Mouse (Mus musculus): ENCODE data around the gene Abcc10.

Gene Abcc10

GRCm38 (mm10) chr17:46327906-46328534, at the start of gene Abcc10:
Gene Abcc10 (minus strand): TSS chr17:46328352.
- DNase-seq (ENCODE audit: low spot score) = peak; percentile 92

GRCm38 (mm10) chr17:46371783-46372182, 43.6 kb upstream of the Abcc10 start:
- no peak for DNase-seq (ENCODE audit: low spot score)

GRCm38 (mm10) chr17:46351026-46351700, 23.0 kb upstream of the Abcc10 start:
- no peak for DNase-seq (ENCODE audit: low spot score)

- no peak for DNase-seq (ENCODE audit: low spot score)
These were observed 13.1 kb upstream of the Abcc10 start for GRCm38 (mm10) chr17:46341208-46341607.

- no peak for DNase-seq (ENCODE audit: low spot score)
These were observed 8.3 kb upstream of the Abcc10 start for GRCm38 (mm10) chr17:46336475-46336874.

GRCm38 (mm10) chr17:46328723-46329122, 571 bp upstream of the Abcc10 start:
- no peak for DNase-seq (ENCODE audit: low spot score)

GRCm38 (mm10) chr17:46327413-46327905, 693 bp downstream of the Abcc10 start:
- DNase-seq (ENCODE audit: low spot score) = no peak

- no peak for DNase-seq (ENCODE audit: low spot score)
These were observed 5.9 kb downstream of the Abcc10 start for GRCm38 (mm10) chr17:46322046-46322823.

GRCm38 (mm10) chr17:46320492-46320891, 7.7 kb downstream of the Abcc10 start:
- DNase-seq (ENCODE audit: low spot score) = no peak

- no peak for DNase-seq (ENCODE audit: low spot score)
These were observed 12.3 kb downstream of the Abcc10 start for GRCm38 (mm10) chr17:46315813-46316212.

GRCm38 (mm10) chr17:46313135-46313715, 14.9 kb downstream of the Abcc10 start:
- no peak for DNase-seq (ENCODE audit: low spot score)

GRCm38 (mm10) chr17:46310515-46310914, 17.6 kb downstream of the Abcc10 start:
- DNase-seq (ENCODE audit: low spot score) = no peak

GRCm38 (mm10) chr17:46309835-46310234, 18.3 kb downstream of the Abcc10 start:
- DNase-seq (ENCODE audit: low spot score) = no peak

GRCm38 (mm10) chr17:46306956-46307355, 21.2 kb downstream of the Abcc10 start:
- no peak for DNase-seq (ENCODE audit: low spot score)

- DNase-seq (ENCODE audit: low spot score) = no peak
These were observed 24.0 kb downstream of the Abcc10 start for GRCm38 (mm10) chr17:46304184-46304583.

GRCm38 (mm10) chr17:46301892-46302291, 26.3 kb downstream of the Abcc10 start:
- DNase-seq (ENCODE audit: low spot score) = no peak

GRCm38 (mm10) chr17:46298220-46298913, 29.8 kb downstream of the Abcc10 start:
- DNase-seq (ENCODE audit: low spot score) = peak; percentile 86

- no peak for DNase-seq (ENCODE audit: low spot score)
These were observed 30.6 kb downstream of the Abcc10 start, which contains the start of gene Dlk2 for GRCm38 (mm10) chr17:46297364-46298219. Gene Dlk2 (plus strand): TSS chr17:46297421.

GRCm38 (mm10) chr17:46297028-46297363, 31.2 kb downstream of the Abcc10 start:
- DNase-seq (ENCODE audit: low spot score) = no peak

GRCm38 (mm10) chr17:46296601-46297000, 31.6 kb downstream of the Abcc10 start:
- DNase-seq (ENCODE audit: low spot score) = no peak

- DNase-seq (ENCODE audit: low spot score) = no peak
These were observed 40.5 kb downstream of the Abcc10 start for GRCm38 (mm10) chr17:46287678-46288095.
